Mouse (Mus musculus) limb, embryonic 11.5 days (tissue): ENCODE measurements around the gene Tnrc6b. TPM values are rescaled to one million over a fixed set of nuclear protein-coding genes. Genes with fewer than 3 reads are reported as not detected.

ENCODE experiments used
- ATAC-seq: fragments of 200-750 bp; cut with Nextera tagmentation; 2 replicates; pipeline ENCODE4 v1.8.0; 2017; ENCODE audit warnings: low read depth; ENCODE audit not compliant: insufficient number of reproducible peaks, low FRiP score, low TSS enrichment
- DNase-seq: peaks from one replicate; pipeline ENCODE4 v3.0.0-alpha.2; 2015; ENCODE audit warnings: low spot score
- H3K27ac ChIP-seq: fragments of 300-500 bp; sonication (generic); replicated peaks from 2 replicates; pipeline ENCODE4 v1.5.1; 2014; ENCODE audit warnings: low read depth, mild to moderate bottlenecking, low read length
- H3K27me3 ChIP-seq: fragments of 300-500 bp; sonication (generic); 2 replicates; pipeline ENCODE4 v1.6.1; 2014; ENCODE audit warnings: mild to moderate bottlenecking, low read length, mixed read lengths; ENCODE audit not compliant: control insufficient read depth, insufficient read depth
- H3K36me3 ChIP-seq: fragments of 300-500 bp; sonication (generic); 2 replicates; pipeline ENCODE4 v1.6.1; 2014; ENCODE audit warnings: mild to moderate bottlenecking, low read length, moderate library complexity, mixed read lengths; ENCODE audit not compliant: control insufficient read depth, insufficient read depth
- H3K4me1 ChIP-seq: fragments of 300-500 bp; sonication (generic); 2 replicates; pipeline ENCODE4 v1.6.1; 2014; ENCODE audit warnings: low read length, mixed read lengths; ENCODE audit not compliant: control insufficient read depth, insufficient read depth
- H3K4me2 ChIP-seq: fragments of 300-500 bp; sonication (generic); 2 replicates; pipeline ENCODE4 v1.6.1; 2014; ENCODE audit warnings: low read depth, mild to moderate bottlenecking, moderate library complexity; ENCODE audit not compliant: severe bottlenecking
- H3K4me3 ChIP-seq: fragments of 300-500 bp; sonication (generic); 2 replicates; pipeline ENCODE4 v1.5.1; 2014; ENCODE audit warnings: low read depth, low read length
- H3K9ac ChIP-seq: fragments of 300-500 bp; sonication (generic); 2 replicates; pipeline ENCODE4 v1.6.1; 2014; ENCODE audit warnings: mild to moderate bottlenecking, low read length
- H3K9me3 ChIP-seq: fragments of 300-500 bp; sonication (generic); 2 replicates; pipeline ENCODE4 v1.6.1; 2016; ENCODE audit warnings: low read length; ENCODE audit not compliant: control insufficient read depth
- WGBS: fragments of 180-500 bp; shearing (Covaris S2); extraction: QIAGEN DNeasy Blood & Tissue Kit; methylation state at CpG from one replicate; pipeline ENCODE4 v1.1.7; 2014; 5-methylcytosine and 5-hydroxymethylcytosine counted together
- polyA plus RNA-seq: library from polyadenylated mRNA; unstranded; fragments of >200 nt; fragmentation: Nextera tagmentation; extraction: Ambion mirVana; gene quantifications from 2 replicates; pipeline ENCODE4 v1.2.1, GENCODE M21; 2014

Tnrc6b gene
- polyA plus RNA-seq, 1 experiment from 2014 or later, result 15.4 TPM

GRCm38 (mm10) chr15:80736553-80736952 is 25.4 kb downstream of the Tnrc6b start:
- Histone ChIP-seq H3K4me3 (no peak overlapping the region), H3K9me3 (no peaks in the 10 kb centered on the region), H3K36me3 (no peaks in the 10 kb centered on the region), H3K27ac (no peak overlapping the region), H3K9ac (no peak overlapping the region), H3K4me1 (no peaks in the 10 kb centered on the region), H3K27me3 (no peaks in the 10 kb centered on the region), H3K4me2 (no peak overlapping the region)
- DNase-seq (no peak), ATAC-seq (no peak)
- WGBS, result 51% methylated on average over 1 of the region's 1 CpGs

DNA sequence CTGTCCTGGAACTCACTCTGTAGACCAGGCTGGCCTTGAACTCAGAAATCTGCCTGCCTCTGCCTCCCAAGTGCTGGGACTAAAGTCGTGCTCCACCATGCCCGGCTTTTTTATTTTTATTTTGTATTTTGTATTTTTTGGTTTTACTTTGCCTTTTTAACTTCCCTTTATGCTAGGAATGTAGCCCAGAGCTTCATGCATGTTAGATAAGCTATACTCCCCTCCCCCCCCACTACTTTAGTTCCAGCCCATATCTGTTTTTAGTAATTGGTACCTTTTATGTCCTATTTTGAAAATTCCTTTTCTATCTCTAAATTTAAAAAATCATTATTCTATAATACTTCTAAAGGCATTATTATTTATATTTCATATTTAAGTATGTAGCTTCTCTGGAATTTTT is 27.1 kb downstream of the Tnrc6b start:
- no peaks in the 10 kb centered on the region for H3K9me3 ChIP-seq
- no peak overlapping the region for H3K27ac ChIP-seq
- DNase-seq, result no peak
- 90% methylated on average over 2 of the region's 2 CpGs for WGBS
- no peak overlapping the region for H3K9ac ChIP-seq
- no peaks in the 10 kb centered on the region for H3K4me1 ChIP-seq
- H3K36me3 ChIP-seq, result no peaks in the 10 kb centered on the region
- no peak for ATAC-seq
- no peaks in the 10 kb centered on the region for H3K27me3 ChIP-seq
- no peak overlapping the region for H3K4me2 ChIP-seq
- H3K4me3 ChIP-seq, result no peak overlapping the region

GRCm38 (mm10) chr15:80739972-80740371 is 28.9 kb downstream of the Tnrc6b start:
- 83% methylated on average over 1 of the region's 1 CpGs for whole genome bisulfite sequencing
- no peak overlapping the region for H3K27ac ChIP-seq
- no peak for ATAC-seq

DNA sequence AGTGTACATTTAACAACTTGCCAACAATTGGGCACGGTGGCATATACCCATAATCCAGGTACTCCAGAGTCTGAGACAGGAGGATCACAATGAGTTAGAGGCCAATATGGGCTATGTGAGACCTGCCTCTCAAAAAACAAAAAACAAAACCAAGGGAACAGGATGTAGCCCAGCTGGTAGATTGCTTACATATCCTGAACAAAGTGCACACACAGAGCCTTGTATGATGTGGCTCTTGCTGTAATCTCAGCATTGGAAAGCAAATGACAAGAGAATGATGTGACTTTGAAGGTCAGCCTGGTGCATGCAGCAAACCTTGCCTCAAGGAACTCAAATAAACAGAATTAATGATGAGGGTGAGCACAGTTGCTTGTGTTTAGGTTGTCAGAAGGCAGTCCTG is 30.7 kb downstream of the Tnrc6b start:
- no peak for DNase-seq
- Histone ChIP-seq H3K4me3 (no peak overlapping the region), H3K9ac (no peak overlapping the region), H3K27ac (no peak overlapping the region), H3K36me3 (no peaks in the 10 kb centered on the region), H3K27me3 (no peaks in the 10 kb centered on the region), H3K9me3 (no peaks in the 10 kb centered on the region), H3K4me2 (no peak overlapping the region), H3K4me1 (no peaks in the 10 kb centered on the region)
- ATAC-seq, result no peak
- 87% methylated on average over 1 of the region's 1 CpGs for WGBS

More at GRCm38 (mm10) chr15:80739972-80740371, 28.9 kb downstream of the Tnrc6b start:
- Histone ChIP-seq H3K9ac (no peak overlapping the region), H3K36me3 (no peaks in the 10 kb centered on the region), H3K9me3 (no peaks in the 10 kb centered on the region), H3K4me2 (no peak overlapping the region), H3K4me1 (no peaks in the 10 kb centered on the region), H3K4me3 (no peak overlapping the region), H3K27me3 (no peaks in the 10 kb centered on the region)
- DNase-seq, result no peak

DNA sequence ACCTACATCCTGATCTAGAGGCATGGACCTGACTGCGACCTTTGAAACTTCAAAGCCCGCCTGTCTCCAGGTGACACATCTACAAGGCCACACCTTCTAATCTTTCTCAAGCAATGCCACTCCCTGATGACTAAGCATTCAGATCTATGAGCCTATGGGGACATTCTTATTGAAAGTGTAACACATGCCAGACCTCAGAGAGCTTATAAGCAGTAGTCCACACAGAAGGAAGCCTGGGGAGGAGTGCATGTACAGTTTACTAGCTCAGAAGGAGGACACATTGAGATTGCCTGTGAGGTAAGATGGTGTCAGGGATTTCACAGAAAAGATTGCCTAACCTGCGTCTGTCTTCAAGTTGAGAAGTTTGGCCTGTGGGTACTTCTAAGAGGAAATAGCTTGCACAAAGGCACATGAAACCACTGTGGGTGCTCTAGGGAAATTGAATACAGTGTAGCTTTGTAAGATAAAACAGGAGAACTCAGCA is 31.9 kb downstream of the Tnrc6b start:
- H3K9me3 ChIP-seq, result no peaks in the 10 kb centered on the region
- H3K9ac ChIP-seq, result no peak overlapping the region
- ATAC-seq, result no peak
- no peak overlapping the region for H3K27ac ChIP-seq
- no peak overlapping the region for H3K4me3 ChIP-seq
- WGBS, result 90% methylated on average over 3 of the region's 3 CpGs
- H3K36me3 ChIP-seq, result no peaks in the 10 kb centered on the region
- DNase-seq, result no peak
- H3K27me3 ChIP-seq, result no peaks in the 10 kb centered on the region
- H3K4me1 ChIP-seq, result no peaks in the 10 kb centered on the region
- H3K4me2 ChIP-seq, result no peak overlapping the region

DNA sequence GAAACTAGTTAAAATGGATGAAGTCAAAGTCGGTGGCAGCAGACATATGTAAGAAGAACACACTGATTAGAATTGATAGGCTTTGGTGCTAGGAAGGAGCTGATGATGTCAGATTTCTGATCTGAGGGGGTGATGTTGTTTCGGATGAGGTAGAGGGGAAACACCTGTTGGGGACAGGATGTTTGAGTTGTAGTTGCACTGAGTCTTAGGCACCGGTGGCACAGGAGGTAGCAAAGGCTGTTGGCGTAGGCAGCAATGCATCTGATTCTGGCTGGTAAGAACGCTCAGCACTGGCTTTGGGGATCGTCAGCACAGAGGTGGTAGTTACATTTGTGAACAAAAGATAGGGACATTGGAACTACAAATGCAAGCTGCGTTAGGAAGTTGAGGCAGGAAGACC is 32.5 kb downstream of the Tnrc6b start:
- 87% methylated on average over 7 of the region's 7 CpGs for WGBS
- DNase-seq (no peak), ATAC-seq (no peak)
- Histone ChIP-seq H3K4me1 (no peaks in the 10 kb centered on the region), H3K9me3 (no peaks in the 10 kb centered on the region), H3K27ac (no peak overlapping the region), H3K9ac (no peak overlapping the region), H3K27me3 (no peaks in the 10 kb centered on the region), H3K4me2 (no peak overlapping the region), H3K4me3 (no peak overlapping the region), H3K36me3 (no peaks in the 10 kb centered on the region)

GRCm38 (mm10) chr15:80744667-80745422 is 33.7 kb downstream of the Tnrc6b start:
- H3K4me2 ChIP-seq, result no peak overlapping the region
- H3K9ac ChIP-seq, result no peak overlapping the region
- no peak overlapping the region for H3K4me3 ChIP-seq
- H3K36me3 ChIP-seq, result no peaks in the 10 kb centered on the region
- 86% methylated on average over 3 of the region's 3 CpGs for WGBS
- H3K27me3 ChIP-seq, result no peaks in the 10 kb centered on the region
- ATAC-seq (no peak), DNase-seq (no peak)
- no peak overlapping the region for H3K27ac ChIP-seq
- no peaks in the 10 kb centered on the region for H3K9me3 ChIP-seq
- H3K4me1 ChIP-seq, result no peaks in the 10 kb centered on the region

GRCm38 (mm10) chr15:80748979-80749378 is 37.9 kb downstream of the Tnrc6b start:
- ATAC-seq (no peak), DNase-seq (no peak)
- no peaks in the 10 kb centered on the region for H3K9me3 ChIP-seq
- H3K27me3 ChIP-seq, result no peaks in the 10 kb centered on the region
- WGBS, result 72% methylated on average over 5 of the region's 5 CpGs
- H3K4me3 ChIP-seq, result no peak overlapping the region
- no peaks in the 10 kb centered on the region for H3K36me3 ChIP-seq
- H3K4me1 ChIP-seq, result no peaks in the 10 kb centered on the region
- no peak overlapping the region for H3K9ac ChIP-seq
- no peak overlapping the region for H3K27ac ChIP-seq
- no peak overlapping the region for H3K4me2 ChIP-seq

DNA sequence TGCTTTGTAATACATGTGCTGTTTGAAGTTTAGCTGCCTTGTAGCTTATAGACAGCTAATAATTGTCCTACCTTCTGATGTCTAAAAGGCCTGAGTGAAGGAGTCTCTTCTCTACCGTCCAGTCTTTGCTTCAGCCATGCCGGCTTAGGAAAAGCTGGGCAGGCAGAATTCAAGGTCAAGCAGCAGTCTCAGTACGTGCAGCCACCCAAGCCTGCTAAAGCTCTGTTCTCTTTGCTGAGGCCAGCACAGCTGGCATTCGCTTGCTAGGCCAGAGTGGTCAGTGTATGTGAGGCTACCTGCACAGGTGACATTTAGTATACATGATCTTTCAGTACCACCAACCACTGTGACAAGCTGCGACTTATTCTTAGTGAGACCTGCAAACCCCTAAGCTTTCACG is 42.2 kb downstream of the Tnrc6b start:
- no peak for DNase-seq
- Histone ChIP-seq H3K9me3 (no peaks in the 10 kb centered on the region), H3K4me1 (no peaks in the 10 kb centered on the region), H3K27ac (no peak overlapping the region), H3K36me3 (no peaks in the 10 kb centered on the region), H3K4me2 (no peak overlapping the region), H3K9ac (no peak overlapping the region), H3K4me3 (no peak overlapping the region), H3K27me3 (no peaks in the 10 kb centered on the region)
- no peak for ATAC-seq
- 80% methylated on average over 6 of the region's 6 CpGs for WGBS
